In genomic region chr17:25825311-25825710, GRCm38 (mm10) we compare ENCODE assay signal across 11 mouse cellular contexts. TPM values are rescaled to one million over a fixed set of nuclear protein-coding genes. Genes with fewer than 3 reads are reported as not detected.
DNase-seq lines count a peak whose midpoint lies in the region; ATAC-seq lines count a peak whose summit lies in the region.
"Had no signal": no experiment of that assay in that cellular context is flagged by ENCODE, and none has a peak within 500 bp of the region (broad histone marks: within the 10 kb centered on the region; RNA-seq: fewer than 3 reads in every experiment).

No protein-coding gene starts in this region.

- DNase-seq in forebrain, embryonic 10.5 days (ENCODE audit: extremely low spot score, low spot score), result no peak
- peak; percentile 16 for DNase-seq in kidney, postnatal 10 days
- no peak for DNase-seq in kidney, adult 11 months
- no peak for DNase-seq in left cerebral cortex, adult 9 months (ENCODE audit: low spot score in 2 of 2)
- no peak for DNase-seq in retina, embryonic 14.5 days (ENCODE audit: low spot score)
- DNase-seq: gastrocnemius, postnatal 25 days; lung, postnatal 36 days; right cerebral cortex, postnatal 25 days had no signal

- no peak overlapping the region for H3K4me2 ChIP-seq in forebrain, embryonic 16.5 days (ENCODE audit: low read length)
- H3K4me2 ChIP-seq in forebrain, embryonic 12.5 days, result peak overlapping the region; percentile 95; the same call in 1 of the 2 replicates
- H3K4me2 ChIP-seq in liver, embryonic 15.5 days, result peak overlapping the region; percentile 75

- no peak overlapping the region for H3K9ac ChIP-seq in forebrain, embryonic 16.5 days (replicated peaks; ENCODE audit: low read depth, low read length)
- no peak overlapping the region for H3K9ac ChIP-seq in forebrain, embryonic 12.5 days
- no peak overlapping the region for H3K9ac ChIP-seq in liver, embryonic 15.5 days

- peaks cover 41% of the 10 kb centered on the region for H3K36me3 ChIP-seq in forebrain, embryonic 10.5 days (replicated peaks)
- H3K36me3 ChIP-seq in forebrain, embryonic 16.5 days (ENCODE audit: control insufficient read depth, insufficient read depth), result peaks cover 10% of the 10 kb centered on the region; the same call in 1 of the 2 replicates
- peaks cover 31% of the 10 kb centered on the region for H3K36me3 ChIP-seq in forebrain, embryonic 12.5 days (replicated peaks)
- H3K36me3 ChIP-seq in liver, embryonic 15.5 days (replicated peaks), result peaks cover 37% of the 10 kb centered on the region

- peaks cover 65% of the 10 kb centered on the region for H3K4me1 ChIP-seq in forebrain, embryonic 10.5 days
- peaks cover 57% of the 10 kb centered on the region for H3K4me1 ChIP-seq in forebrain, embryonic 16.5 days (replicated peaks; ENCODE audit: control insufficient read depth, insufficient read depth, low read length)
- peaks cover 61% of the 10 kb centered on the region for H3K4me1 ChIP-seq in forebrain, embryonic 12.5 days
- peaks cover 49% of the 10 kb centered on the region for H3K4me1 ChIP-seq in liver, embryonic 15.5 days (replicated peaks)

- WGBS in forebrain, embryonic 10.5 days, result 90% methylated on average over 6 of the region's 6 CpGs
- WGBS in forebrain, embryonic 16.5 days, result 92% methylated on average over 6 of the region's 6 CpGs
- 93% methylated on average over 6 of the region's 6 CpGs for WGBS in forebrain, embryonic 12.5 days
- WGBS in liver, embryonic 15.5 days (ENCODE audit: insufficient replicate concordance), result 70% methylated on average over 6 of the region's 6 CpGs

- no peaks in the 10 kb centered on the region for H3K9me3 ChIP-seq in forebrain, embryonic 10.5 days
- no peaks in the 10 kb centered on the region for H3K9me3 ChIP-seq in forebrain, embryonic 16.5 days (ENCODE audit: control insufficient read depth, low read length)
- no peaks in the 10 kb centered on the region for H3K9me3 ChIP-seq in forebrain, embryonic 12.5 days
- no peaks in the 10 kb centered on the region for H3K9me3 ChIP-seq in liver, embryonic 15.5 days (replicated peaks)

- no peak overlapping the region for H3K27ac ChIP-seq in forebrain, embryonic 10.5 days
- H3K27ac ChIP-seq in forebrain, embryonic 16.5 days (ENCODE audit: low read length), result no peak overlapping the region
- no peak overlapping the region for H3K27ac ChIP-seq in forebrain, embryonic 12.5 days
- H3K27ac ChIP-seq in liver, embryonic 15.5 days (replicated peaks), result no peak overlapping the region

- peak overlapping the region; percentile 72; the same call in 1 of the 2 replicates for H3K4me3 ChIP-seq in forebrain, embryonic 10.5 days
- H3K4me3 ChIP-seq in forebrain, embryonic 16.5 days (replicated peaks; ENCODE audit: low read length), result no peak overlapping the region
- H3K4me3 ChIP-seq in forebrain, embryonic 12.5 days (replicated peaks), result 0 out of 2 replicates have a peak overlapping the region, but pooled peaks have one; percentile 4
- H3K4me3 ChIP-seq in liver, embryonic 15.5 days (replicated peaks), result no peak overlapping the region

- peaks cover 6% of the 10 kb centered on the region for H3K27me3 ChIP-seq in forebrain, embryonic 10.5 days (ENCODE audit: poor library complexity, severe bottlenecking)
- 0 out of 2 replicates have a peak, but pooled peaks cover 1% of the 10 kb centered on the region for H3K27me3 ChIP-seq in forebrain, embryonic 16.5 days (replicated peaks; ENCODE audit: control insufficient read depth, insufficient read depth, low read length)
- peaks cover 8% of the 10 kb centered on the region for H3K27me3 ChIP-seq in forebrain, embryonic 12.5 days
- peaks cover 24% of the 10 kb centered on the region for H3K27me3 ChIP-seq in liver, embryonic 15.5 days

- no peak for ATAC-seq in forebrain, embryonic 16.5 days
- no peak for ATAC-seq in forebrain, embryonic 12.5 days (ENCODE audit: low FRiP score)
- no peak for ATAC-seq in liver, embryonic 15.5 days (ENCODE audit: insufficient read depth)

RNA-seq across cellular contexts. Expression of gene Wdr24, which starts 1.9 kb away (rescaled TPM):
- 29.6 and 34.0 TPM in 2 replicates for polyA plus RNA-seq in forebrain, embryonic 10.5 days (2016; fragmentation: Nextera tagmentation; extraction: Ambion mirVana)
- 36.5 and 37.3 TPM in 2 replicates for polyA plus RNA-seq in forebrain, embryonic 16.5 days (2015; fragmentation: Nextera tagmentation; extraction: Ambion mirVana)
- 27.8 and 28.2 TPM in 2 replicates for polyA plus RNA-seq in forebrain, embryonic 12.5 days (2016; fragmentation: Nextera tagmentation; extraction: Ambion mirVana)
- 11.7 and 13.0 TPM in 2 replicates for polyA plus RNA-seq in liver, embryonic 15.5 days (2015; fragmentation: Nextera tagmentation; extraction: Ambion mirVana)

RNA-seq across cellular contexts. Expression of gene Jmjd8, which starts 3.4 kb away (rescaled TPM):
- polyA plus RNA-seq in forebrain, embryonic 10.5 days (2016; fragmentation: Nextera tagmentation; extraction: Ambion mirVana), result 53.9 and 58.7 TPM in 2 replicates
- 68.2 and 73.9 TPM in 2 replicates for polyA plus RNA-seq in forebrain, embryonic 16.5 days (2015; fragmentation: Nextera tagmentation; extraction: Ambion mirVana)
- 65.7 and 69.5 TPM in 2 replicates for polyA plus RNA-seq in forebrain, embryonic 12.5 days (2016; fragmentation: Nextera tagmentation; extraction: Ambion mirVana)
- 19.6 and 25.2 TPM in 2 replicates for polyA plus RNA-seq in liver, embryonic 15.5 days (2015; fragmentation: Nextera tagmentation; extraction: Ambion mirVana)

RNA-seq across cellular contexts. Expression of gene Stub1, which starts 7.9 kb away (rescaled TPM):
- polyA plus RNA-seq in forebrain, embryonic 10.5 days (2016; fragmentation: Nextera tagmentation; extraction: Ambion mirVana), result 403 TPM in 2 replicates
- 301 and 335 TPM in 2 replicates for polyA plus RNA-seq in forebrain, embryonic 16.5 days (2015; fragmentation: Nextera tagmentation; extraction: Ambion mirVana)
- 284 and 288 TPM in 2 replicates for polyA plus RNA-seq in forebrain, embryonic 12.5 days (2016; fragmentation: Nextera tagmentation; extraction: Ambion mirVana)
- polyA plus RNA-seq in liver, embryonic 15.5 days (2015; fragmentation: Nextera tagmentation; extraction: Ambion mirVana), result 114 and 130 TPM in 2 replicates

RNA-seq across cellular contexts. Expression of gene Rhbdl1, which starts 11.8 kb away (rescaled TPM):
- 0.93 and 1.3 TPM in 2 replicates for polyA plus RNA-seq in forebrain, embryonic 10.5 days (2016; fragmentation: Nextera tagmentation; extraction: Ambion mirVana)
- polyA plus RNA-seq in forebrain, embryonic 16.5 days (2015; fragmentation: Nextera tagmentation; extraction: Ambion mirVana), result 30.7 and 42.2 TPM in 2 replicates
- 5.0 and 5.7 TPM in 2 replicates for polyA plus RNA-seq in forebrain, embryonic 12.5 days (2016; fragmentation: Nextera tagmentation; extraction: Ambion mirVana)
- 0.25 and 0.48 TPM in 2 replicates for polyA plus RNA-seq in liver, embryonic 15.5 days (2015; fragmentation: Nextera tagmentation; extraction: Ambion mirVana)

RNA-seq across cellular contexts. Expression of gene Gm20683, which starts 16.3 kb away (rescaled TPM):
- 1.7 and 2.3 TPM in 2 replicates for polyA plus RNA-seq in forebrain, embryonic 10.5 days (2016; fragmentation: Nextera tagmentation; extraction: Ambion mirVana)
- polyA plus RNA-seq in forebrain, embryonic 16.5 days (2015; fragmentation: Nextera tagmentation; extraction: Ambion mirVana), result 10.7 and 14.2 TPM in 2 replicates
- polyA plus RNA-seq in forebrain, embryonic 12.5 days (2016; fragmentation: Nextera tagmentation; extraction: Ambion mirVana), result 2.5 and 3.3 TPM in 2 replicates
- polyA plus RNA-seq in liver, embryonic 15.5 days (2015; fragmentation: Nextera tagmentation; extraction: Ambion mirVana), result 0.46 and 0.52 TPM in 2 replicates

Comparison
In these comparisons a context has a peak if more than half of its experiments do, and no peak if none do; other contexts are left out.
1. H3K4me3 ChIP-seq: peak in forebrain, embryonic 10.5 days (single experiment) and forebrain, embryonic 12.5 days (single experiment); none in forebrain, embryonic 16.5 days (single experiment) and liver, embryonic 15.5 days (single experiment).